Mouse (Mus musculus): ENCODE results near the gene Fam189b.

The Fam189b gene

GRCm38 (mm10) chr3:89165268-89165870 lies 17.6 kb upstream of the Fam189b start:
- no peak for DNase-seq (ENCODE audit: low spot score in 2 of 2)

- no peak for DNase-seq (ENCODE audit: low spot score in 2 of 2)
Observed at GRCm38 (mm10) chr3:89166945-89167344, 16.0 kb upstream of the Fam189b start.

- DNase-seq (ENCODE audit: low spot score in 2 of 2), result no peak
Observed at GRCm38 (mm10) chr3:89174844-89175243, 8.1 kb upstream of the Fam189b start.

GRCm38 (mm10) chr3:89175544-89175943 lies 7.4 kb upstream of the Fam189b start:
- DNase-seq (ENCODE audit: low spot score in 2 of 2), result no peak

GRCm38 (mm10) chr3:89176421-89176820 lies 6.5 kb upstream of the Fam189b start:
- DNase-seq (ENCODE audit: low spot score in 2 of 2), result no peak

GRCm38 (mm10) chr3:89177242-89178106 lies 5.5 kb upstream of the Fam189b start, which contains the start of gene Scamp3:
TSS of gene Scamp3 (plus strand) at chr3:89177473.
- peak; percentile 61 to 86 for DNase-seq (ENCODE audit: low spot score in 2 of 2)

- no peak for DNase-seq (ENCODE audit: low spot score in 2 of 2)
Observed at GRCm38 (mm10) chr3:89178107-89178385, 4.9 kb upstream of the Fam189b start.

- no peak for DNase-seq (ENCODE audit: low spot score in 2 of 2)
Observed at GRCm38 (mm10) chr3:89179056-89179455, 3.9 kb upstream of the Fam189b start.

- DNase-seq (ENCODE audit: low spot score in 2 of 2), result no peak
Observed at GRCm38 (mm10) chr3:89181749-89182500, 1.0 kb upstream of the Fam189b start.

- DNase-seq (ENCODE audit: low spot score in 2 of 2), result no peak
Observed at GRCm38 (mm10) chr3:89182531-89183057, 349 bp upstream of the Fam189b start.

GRCm38 (mm10) chr3:89183959-89184315 lies 994 bp downstream of the Fam189b start:
- no peak for DNase-seq (ENCODE audit: low spot score in 2 of 2)

- DNase-seq (ENCODE audit: low spot score in 2 of 2), result no peak
Observed at GRCm38 (mm10) chr3:89187197-89187596, 4.3 kb downstream of the Fam189b start.

- no peak for DNase-seq (ENCODE audit: low spot score in 2 of 2)
Observed at GRCm38 (mm10) chr3:89187690-89188477, 4.9 kb downstream of the Fam189b start.

- DNase-seq (ENCODE audit: low spot score in 2 of 2), result no peak
Observed at GRCm38 (mm10) chr3:89188478-89188875, 5.5 kb downstream of the Fam189b start.

- no peak for DNase-seq (ENCODE audit: low spot score in 2 of 2)
Observed at GRCm38 (mm10) chr3:89190436-89190835, 7.5 kb downstream of the Fam189b start.

- no peak for DNase-seq (ENCODE audit: low spot score in 2 of 2)
Observed at GRCm38 (mm10) chr3:89193351-89193750, 10.4 kb downstream of the Fam189b start.

GRCm38 (mm10) chr3:89193853-89194252 lies 10.9 kb downstream of the Fam189b start:
- no peak for DNase-seq (ENCODE audit: low spot score in 2 of 2)

GRCm38 (mm10) chr3:89195979-89196877 lies 13.3 kb downstream of the Fam189b start:
- peak; percentile 76 to 88 for DNase-seq (ENCODE audit: low spot score in 2 of 2)

GRCm38 (mm10) chr3:89199839-89200238 lies 16.9 kb downstream of the Fam189b start:
- no peak for DNase-seq (ENCODE audit: low spot score in 2 of 2)

Data from cerebellum, postnatal 4 days (tissue).